Mouse (Mus musculus) G1E (cell line): ENCODE results near the gene Mafg. TPM values are rescaled to one million over a fixed set of nuclear protein-coding genes. Genes with fewer than 3 reads are reported as not detected.

ENCODE experiments used
- ATAC-seq: 2 replicates; pipeline ENCODE4 v1.8.0; 2016; ENCODE audit warnings: mild to moderate bottlenecking; ENCODE audit not compliant: insufficient number of reproducible peaks, poor library complexity, low FRiP score, severe bottlenecking; ENCODE audit errors: extremely low read depth
- DNase-seq: peaks from one replicate; pipeline ENCODE4 v3.0.0; 2012; ENCODE audit warnings: low spot score
- H3K27me3 ChIP-seq: 2 replicates; pipeline ENCODE4 v1.6.1; 2012; ENCODE audit warnings: mild to moderate bottlenecking, low read length, inconsistent platforms; ENCODE audit not compliant: insufficient read depth
- H3K36me3 ChIP-seq: replicated peaks from 2 replicates; pipeline ENCODE3; 2012; ENCODE audit warnings: mild to moderate bottlenecking, inconsistent platforms
- H3K4me1 ChIP-seq: 2 replicates; pipeline ENCODE4 v1.6.1; 2012; ENCODE audit warnings: low read depth, low read length, inconsistent platforms, mixed read lengths; ENCODE audit not compliant: insufficient read depth
- H3K4me3 ChIP-seq: 2 replicates; pipeline ENCODE4 v1.5.1; 2012; ENCODE audit warnings: low read depth, mild to moderate bottlenecking, inconsistent platforms, low read length, moderate library complexity, mixed read lengths
- H3K9me3 ChIP-seq: replicated peaks from 2 replicates; pipeline ENCODE4 v1.6.1; 2012; ENCODE audit warnings: inconsistent platforms
- CTCF ChIP-seq: IDR thresholded peaks from 2 replicates; pipeline ENCODE4 v1.5.1; 2012; ENCODE audit warnings: low read depth, low read length, inconsistent platforms, mixed read lengths
- GATA1 ChIP-seq: IDR thresholded peaks from 2 replicates; pipeline ENCODE4 v1.6.1; 2012; ENCODE audit warnings: borderline replicate concordance, low read length, inconsistent platforms, mixed read lengths
- GATA2 ChIP-seq: IDR thresholded peaks from 2 replicates; pipeline ENCODE4 v1.6.1; 2012; ENCODE audit warnings: low read depth, low read length, inconsistent platforms, borderline replicate concordance
- POLR2AphosphoS5 ChIP-seq: IDR thresholded peaks from 2 replicates; pipeline ENCODE4 v1.6.1; 2012; ENCODE audit warnings: low read depth, low read length, inconsistent platforms; ENCODE audit not compliant: insufficient replicate concordance
- TAL1 ChIP-seq: conservative IDR thresholded peaks from 2 replicates; pipeline ENCODE4 v1.6.1; 2012; ENCODE audit warnings: low read depth, low read length, inconsistent platforms, mixed read lengths
- polyA plus RNA-seq: library from polyadenylated mRNA; stranded (reverse); fragments of >175 nt; gene quantifications from 2 replicates; pipeline ENCODE4 v1.2.3, GENCODE M21; 2012
- total RNA-seq, 2 experiments: library from RNA; stranded (forward) in 1 of 2; stranded (reverse) in 1 of 2; fragments of 200-1000 nt in 1 of 2; fragments of >200 nt in 1 of 2; fragmentation: Nextera tagmentation in 1 of 2; gene quantifications; 2 replicates each; pipeline ENCODE4 v1.2.3; 2014 to 2017

Mafg gene
- total and polyA plus RNA-seq, 3 experiments, result 17.5 to 38.9 (median 21.9) TPM

DNA sequence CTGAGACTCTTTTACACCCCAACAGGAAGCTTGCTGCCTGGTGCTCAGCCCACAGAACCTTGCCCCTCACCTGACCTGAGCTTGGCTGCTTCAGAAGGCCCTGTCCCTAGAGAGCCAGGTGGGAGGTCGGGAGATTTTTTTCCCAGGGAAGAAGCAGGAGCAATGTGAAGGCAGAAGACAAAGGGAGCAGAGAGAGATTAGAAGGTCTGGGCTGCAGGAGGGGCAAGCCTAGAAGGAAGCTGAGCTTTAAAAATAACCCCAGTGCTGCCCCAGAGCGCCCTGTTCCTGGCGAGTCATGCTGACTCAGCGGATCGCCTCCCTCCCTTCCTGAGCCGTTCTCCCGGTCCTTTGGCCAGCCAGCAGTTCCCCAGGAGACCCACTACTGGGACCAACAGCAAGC lies 3.5 kb downstream of the Mafg start:
- DNase-seq, result peak; percentile 53
- Histone ChIP-seq H3K9me3 (0 out of 2 replicates have a peak, but pooled peaks cover 2% of the 10 kb centered on the region), H3K27me3 (no peaks in the 10 kb centered on the region), H3K4me3 (peak overlapping the region; percentile 67; the same call in 1 of the 2 replicates), H3K36me3 (peaks cover 61% of the 10 kb centered on the region), H3K4me1 (peaks cover 88% of the 10 kb centered on the region)
- peak; percentile 47; the same call in 1 of the 2 replicates for ATAC-seq
- TF ChIP-seq TAL1 (no peak), GATA2 (no peak), CTCF (no peak), POLR2AphosphoS5 (no peak), GATA1 (no peak)

DNA sequence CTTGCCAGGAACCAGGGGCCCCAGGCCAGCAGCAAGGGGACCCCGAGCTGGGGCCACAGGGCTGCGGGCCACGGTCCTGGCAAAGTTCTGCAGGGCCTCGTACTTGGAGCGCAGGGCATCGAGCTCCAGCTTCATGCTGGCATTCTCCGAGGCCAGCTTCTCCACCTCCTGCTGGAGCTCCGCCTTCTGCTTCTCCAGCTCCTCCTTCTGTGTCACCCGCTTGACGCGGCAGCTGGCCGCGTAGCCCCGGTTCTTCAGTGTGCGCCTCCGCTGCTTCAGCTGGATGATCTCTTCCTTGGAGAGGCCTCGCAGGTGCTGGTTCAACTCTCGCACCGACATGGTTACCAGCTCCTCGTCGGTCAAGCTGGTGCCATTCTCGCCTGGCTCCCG lies 4.1 kb downstream of the Mafg start:
- DNase-seq (no peak), ATAC-seq (no peak)
- peaks cover 59% of the 10 kb centered on the region for H3K36me3 ChIP-seq
- H3K9me3 ChIP-seq, result 0 out of 2 replicates have a peak, but pooled peaks cover 2% of the 10 kb centered on the region
- peak overlapping the region; percentile 67; the same call in 1 of the 2 replicates for H3K4me3 ChIP-seq
- H3K27me3 ChIP-seq, result no peaks in the 10 kb centered on the region
- TF ChIP-seq TAL1, result no peak
- no peak for TF ChIP-seq GATA1
- TF ChIP-seq POLR2AphosphoS5, result no peak
- TF ChIP-seq CTCF, result no peak
- no peak for TF ChIP-seq GATA2
- H3K4me1 ChIP-seq, result peaks cover 82% of the 10 kb centered on the region

DNA sequence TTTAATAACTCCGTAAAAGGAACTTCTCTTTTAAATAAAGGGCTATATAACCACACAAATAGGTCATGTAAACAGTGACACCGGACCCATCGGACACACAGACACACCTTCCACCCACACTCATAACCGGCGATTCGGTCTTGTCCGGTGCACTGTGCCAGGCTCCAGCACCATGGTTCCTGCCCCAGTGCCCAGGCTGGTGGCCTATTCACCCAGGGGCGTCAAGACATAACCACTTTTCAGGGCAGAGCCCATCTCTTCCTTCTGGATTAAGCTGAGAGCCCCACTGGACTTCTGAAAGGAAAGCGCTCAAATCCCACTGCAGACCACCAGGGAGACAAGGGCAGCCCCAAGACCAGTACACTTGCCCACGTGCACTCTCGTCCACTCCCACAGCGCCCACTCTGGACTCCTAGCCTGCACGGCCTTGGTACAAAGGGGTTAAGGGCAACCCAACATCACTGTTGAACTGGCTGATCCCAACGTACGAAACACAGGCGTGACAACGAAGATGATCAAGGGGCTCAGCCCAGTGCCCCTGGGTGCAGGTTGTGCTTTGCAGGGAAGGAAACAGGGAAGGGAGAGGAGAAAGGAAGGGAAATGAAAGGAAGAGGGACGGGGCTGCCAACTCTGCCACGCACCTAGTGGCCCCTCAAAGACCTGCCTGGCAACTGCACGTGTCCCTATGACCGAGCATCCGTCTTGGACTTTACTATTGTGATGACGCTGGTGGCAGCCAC lies 4.6 kb downstream of the Mafg start:
- Histone ChIP-seq H3K36me3 (peaks cover 62% of the 10 kb centered on the region), H3K4me1 (peaks cover 82% of the 10 kb centered on the region), H3K4me3 (peak overlapping the region; percentile 67; the same call in 1 of the 2 replicates), H3K27me3 (no peaks in the 10 kb centered on the region), H3K9me3 (no peaks in the 10 kb centered on the region)
- DNase-seq (no peak), ATAC-seq (no peak)
- TF ChIP-seq CTCF (no peak), GATA2 (no peak), POLR2AphosphoS5 (no peak), GATA1 (no peak), TAL1 (no peak)

DNA sequence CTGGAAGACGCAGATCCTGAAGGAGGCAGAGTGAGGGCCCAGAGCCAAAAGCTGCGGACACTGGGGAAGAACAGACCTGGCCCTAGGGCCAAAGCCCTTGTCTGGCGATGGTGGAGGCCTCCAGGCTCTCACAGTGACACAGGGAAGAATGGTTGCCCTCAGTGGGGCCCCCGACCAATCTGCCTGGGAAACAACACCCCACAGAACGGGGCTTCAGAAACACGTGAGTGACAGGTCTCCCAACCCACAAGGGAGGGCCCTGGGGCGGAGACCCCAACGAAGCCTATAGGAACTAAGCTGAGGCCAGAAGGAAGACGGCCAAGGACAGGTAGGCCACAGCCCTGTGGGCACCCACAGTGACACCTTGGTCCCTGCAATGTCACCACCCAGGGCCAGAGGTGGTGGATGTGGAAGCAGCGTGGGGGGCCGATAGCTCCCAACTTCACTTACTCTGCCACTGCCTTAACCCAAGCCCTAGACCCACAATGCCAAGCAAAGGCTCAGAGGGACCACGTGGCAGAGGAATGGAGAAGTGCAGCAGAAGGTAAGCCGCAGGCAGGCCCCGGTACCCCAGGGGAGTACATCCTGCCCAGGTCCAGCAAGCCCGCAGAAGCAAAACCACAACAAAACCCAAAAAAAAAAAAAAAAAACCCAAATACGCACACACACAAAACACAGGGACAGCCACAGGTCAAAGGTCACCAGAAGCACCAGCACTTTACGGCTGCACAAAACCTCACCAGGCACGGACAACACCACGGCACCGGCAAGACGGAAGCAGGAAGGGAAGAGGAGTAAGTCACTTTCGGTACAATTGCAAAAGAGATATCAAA lies 5.7 kb downstream of the Mafg start:
- no peaks in the 10 kb centered on the region for H3K9me3 ChIP-seq
- DNase-seq (no peak), ATAC-seq (no peak)
- peak overlapping the region; percentile 42; the same call in 1 of the 2 replicates for H3K4me3 ChIP-seq
- peaks cover 90% of the 10 kb centered on the region for H3K4me1 ChIP-seq
- TF ChIP-seq GATA2 (no peak), POLR2AphosphoS5 (no peak), GATA1 (no peak), CTCF (no peak), TAL1 (no peak)
- H3K36me3 ChIP-seq, result peaks cover 73% of the 10 kb centered on the region
- H3K27me3 ChIP-seq, result no peaks in the 10 kb centered on the region

DNA sequence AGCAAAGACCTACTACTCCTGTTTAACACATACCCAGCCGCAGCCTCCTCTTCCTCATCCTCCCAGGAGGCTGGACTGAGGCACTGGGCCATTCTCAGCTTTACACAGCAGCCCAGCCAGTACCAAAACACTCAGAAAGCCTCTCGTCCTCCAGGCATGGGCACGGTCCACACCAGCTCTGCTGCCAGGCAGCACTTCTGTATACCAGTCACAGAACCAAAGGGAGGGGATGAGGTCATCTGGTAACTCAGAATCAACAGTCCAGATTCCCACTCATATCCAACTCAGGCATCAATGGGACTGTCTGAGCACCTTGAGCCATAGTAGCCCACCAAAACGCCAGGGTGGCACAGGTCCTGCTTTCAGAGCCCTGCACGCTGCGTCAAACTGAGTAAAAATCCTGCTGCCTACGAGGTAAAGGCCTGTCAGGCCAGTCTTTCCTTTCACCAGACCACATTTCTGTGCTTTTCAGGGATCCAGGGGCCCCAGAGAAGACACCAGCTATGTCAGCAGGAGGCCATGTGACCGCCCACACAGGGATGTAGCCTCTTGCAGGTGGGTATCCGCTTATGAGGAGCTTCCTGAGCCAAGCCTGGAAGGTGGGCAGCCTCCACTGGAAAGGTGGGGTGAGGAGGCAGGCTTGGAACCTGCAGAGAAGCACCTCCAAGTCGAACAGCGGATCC lies 6.5 kb downstream of the Mafg start:
- TF ChIP-seq POLR2AphosphoS5 (no peak), CTCF (no peak), TAL1 (no peak), GATA1 (no peak), GATA2 (no peak)
- H3K9me3 ChIP-seq, result no peaks in the 10 kb centered on the region
- peaks cover 81% of the 10 kb centered on the region for H3K36me3 ChIP-seq
- DNase-seq, result no peak
- no peaks in the 10 kb centered on the region for H3K27me3 ChIP-seq
- H3K4me3 ChIP-seq, result no peak overlapping the region; the same call in 1 of the 2 replicates
- ATAC-seq, result no peak
- peaks cover 89% of the 10 kb centered on the region for H3K4me1 ChIP-seq

DNA sequence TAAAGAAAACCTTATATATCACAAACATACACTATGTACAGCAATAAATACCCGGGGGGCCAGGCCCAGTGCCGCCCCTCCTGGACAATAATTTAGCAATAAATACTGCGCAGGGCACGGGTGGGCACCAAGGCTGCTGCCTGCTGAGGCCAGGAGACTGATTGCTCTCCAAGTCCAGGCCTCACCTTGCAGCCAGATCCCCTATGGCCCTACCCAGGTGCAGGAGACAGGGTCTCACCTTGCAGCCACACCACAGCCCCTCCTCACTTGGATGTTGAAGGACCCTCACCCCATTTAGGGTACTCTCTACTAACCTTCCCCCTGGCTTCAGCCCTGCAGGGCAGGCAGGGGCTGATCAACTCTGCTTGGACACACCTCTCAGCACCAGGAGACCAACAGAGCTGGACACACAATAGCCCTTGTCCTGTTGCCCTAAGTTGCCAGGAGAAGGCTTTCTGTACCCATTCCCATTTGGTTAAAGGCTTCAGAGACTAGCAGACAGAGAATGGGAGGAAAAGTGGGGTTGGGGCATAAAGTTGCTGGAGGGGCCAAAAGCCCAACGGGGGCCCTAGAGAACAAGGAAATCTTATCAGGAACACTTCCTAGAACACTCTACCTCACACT lies 8.1 kb downstream of the Mafg start, which contains the start of gene Sirt7:
TSS of gene Sirt7 (minus strand) at position 89 of the 624 bp plus-strand sequence.
- DNase-seq (no peak), ATAC-seq (no peak)
- peak within 1 kb of the TSS; percentile 98 for H3K4me3 ChIP-seq
- no peak for TF ChIP-seq GATA2
- no peak for TF ChIP-seq CTCF
- TF ChIP-seq TAL1, result no peak
- no peak for TF ChIP-seq POLR2AphosphoS5
- no peak for TF ChIP-seq GATA1
- peaks cover 81% of the 10 kb centered on the region for H3K4me1 ChIP-seq
- H3K36me3 ChIP-seq, result peaks cover 88% of the 10 kb centered on the region
- no peaks in the 10 kb centered on the region for H3K9me3 ChIP-seq
- H3K27me3 ChIP-seq, result no peaks in the 10 kb centered on the region
